Mouse (Mus musculus) MEL (cell line): ENCODE results near the gene Zbtb7b. TPM values are rescaled to one million over a fixed set of nuclear protein-coding genes. Genes with fewer than 3 reads are reported as not detected.
A peak's percentile ranks its signal among the peaks of the same experiment; 100 is the strongest.

Experiments used
- DNase-seq: peaks from one replicate; pipeline ENCODE4 v3.0.0; 2011; ENCODE audit warnings: low read depth, low spot score
- H3K27ac ChIP-seq: 2 replicates; pipeline ENCODE4 v1.5.1; 2012; ENCODE audit warnings: low read depth, mild to moderate bottlenecking, control low read depth, low read length, moderate library complexity; ENCODE audit not compliant: control insufficient read depth
- H3K27me3 ChIP-seq, 2 experiments: fragments of 150-350 bp in 1 of 2; sonication (generic) in 1 of 2; 2 replicates each; pipeline ENCODE4 v1.6.1; 2012; ENCODE audit warnings: low read length in 2 of 2, mild to moderate bottlenecking in 2 of 2, improper control_type of control experiment in 1 of 2, moderate library complexity in 1 of 2; ENCODE audit not compliant: insufficient read depth in 2 of 2, control insufficient read depth in 1 of 2
- H3K36me3 ChIP-seq, 2 experiments: 2 replicates each; pipeline ENCODE4 v1.6.1; 2012 to 2014; ENCODE audit warnings: low read length in 2 of 2, improper control_type of control experiment in 1 of 2, inconsistent platforms in 1 of 2, mild to moderate bottlenecking in 1 of 2; ENCODE audit not compliant: insufficient read depth in 2 of 2, control insufficient read depth in 1 of 2
- H3K4me1 ChIP-seq, 2 experiments: fragments of 150-350 bp in 1 of 2; sonication (generic) in 1 of 2; 2 replicates each; pipeline ENCODE4 v1.6.1; 2012; ENCODE audit warnings: low read length in 2 of 2, improper control_type of control experiment in 1 of 2, mild to moderate bottlenecking in 1 of 2; ENCODE audit not compliant: insufficient read depth in 2 of 2, control insufficient read depth in 1 of 2
- H3K4me3 ChIP-seq, 2 experiments: fragments of 150-350 bp in 1 of 2; sonication (generic) in 1 of 2; 2 replicates each; pipeline ENCODE4 v1.5.1; 2012; ENCODE audit warnings: low read depth in 2 of 2, low read length in 2 of 2, mild to moderate bottlenecking in 2 of 2, moderate library complexity in 2 of 2, control low read depth in 1 of 2, improper control_type of control experiment in 1 of 2; ENCODE audit not compliant: control insufficient read depth in 1 of 2, insufficient read depth in 1 of 2
- H3K79me2 ChIP-seq: 2 replicates; pipeline ENCODE4 v1.6.1; 2012; ENCODE audit warnings: mild to moderate bottlenecking, low read length, moderate library complexity; ENCODE audit not compliant: control insufficient read depth, poor library complexity, insufficient read depth
- H3K9ac ChIP-seq: 2 replicates; pipeline ENCODE4 v1.6.1; 2012; ENCODE audit warnings: low read depth, mild to moderate bottlenecking, control low read depth, low read length, moderate library complexity; ENCODE audit not compliant: control insufficient read depth, poor library complexity, severe bottlenecking
- H3K9me3 ChIP-seq: fragments of 150-350 bp; sonication (generic); replicated peaks from 2 replicates; pipeline ENCODE4 v1.6.1; 2012; ENCODE audit warnings: mild to moderate bottlenecking, low read length, improper control_type of control experiment, moderate library complexity; ENCODE audit not compliant: insufficient read depth
- CHD1 ChIP-seq: IDR thresholded peaks from 2 replicates; pipeline ENCODE4 v1.6.1; 2012; ENCODE audit warnings: low read depth, mild to moderate bottlenecking, inconsistent platforms, low read length, improper control_type of control experiment
- CHD2 ChIP-seq: IDR thresholded peaks from 2 replicates; pipeline ENCODE4 v1.6.1; 2011; ENCODE audit warnings: low read length, improper control_type of control experiment
- CTCF ChIP-seq, 3 experiments: IDR thresholded peaks in 2 of 3; conservative IDR thresholded peaks in 1 of 3; 2 replicates each; pipeline ENCODE4 v1.5.1; 2011 to 2012; ENCODE audit warnings: low read length in 3 of 3, low read depth in 2 of 3, mild to moderate bottlenecking in 2 of 3, improper control_type of control experiment in 1 of 3, inconsistent platforms in 1 of 3, mixed read lengths in 1 of 3, moderate library complexity in 1 of 3; ENCODE audit not compliant: control insufficient read depth in 1 of 3, insufficient read depth in 1 of 3, poor library complexity in 1 of 3, severe bottlenecking in 1 of 3
- E2F4 ChIP-seq: IDR thresholded peaks from 2 replicates; pipeline ENCODE4 v1.6.1; 2011; ENCODE audit warnings: low read depth, low read length, improper control_type of control experiment, borderline replicate concordance
- GABPA ChIP-seq: IDR thresholded peaks from 2 replicates; pipeline ENCODE4 v1.6.1; 2012; ENCODE audit warnings: low read depth, mild to moderate bottlenecking, inconsistent platforms, low read length, improper control_type of control experiment, moderate library complexity
- GATA1 ChIP-seq: IDR thresholded peaks from 2 replicates; pipeline ENCODE4 v1.6.1; 2011; ENCODE audit warnings: low read depth, low read length, improper control_type of control experiment
- MAFK ChIP-seq: IDR thresholded peaks from 2 replicates; pipeline ENCODE4 v1.6.1; 2011; ENCODE audit warnings: low read depth, mild to moderate bottlenecking, low read length, improper control_type of control experiment, borderline replicate concordance
- MAZ ChIP-seq: IDR thresholded peaks from 2 replicates; pipeline ENCODE4 v1.6.1; 2012; ENCODE audit warnings: low read depth, mild to moderate bottlenecking, inconsistent platforms, low read length, improper control_type of control experiment
- MYB ChIP-seq: IDR thresholded peaks from 2 replicates; pipeline ENCODE4 v1.6.1; 2011; ENCODE audit warnings: mild to moderate bottlenecking, low read depth, low read length, improper control_type of control experiment
- MYC ChIP-seq: IDR thresholded peaks from 2 replicates; pipeline ENCODE4 v1.6.1; 2011; ENCODE audit warnings: low read depth, mild to moderate bottlenecking, low read length, improper control_type of control experiment, moderate library complexity
- POLR2AphosphoS2 ChIP-seq: IDR thresholded peaks from 2 replicates; pipeline ENCODE4 v1.6.1; 2011; ENCODE audit warnings: low read length, improper control_type of control experiment
- POLR2AphosphoS5 ChIP-seq: IDR thresholded peaks from 2 replicates; pipeline ENCODE4 v1.6.1; 2012; ENCODE audit warnings: low read depth, borderline replicate concordance, mild to moderate bottlenecking, inconsistent platforms, low read length, moderate library complexity, mixed read lengths
- RAD21 ChIP-seq: IDR thresholded peaks from 2 replicates; pipeline ENCODE4 v1.6.1; 2011; ENCODE audit warnings: mild to moderate bottlenecking, low read depth, low read length, improper control_type of control experiment
- RCOR1 ChIP-seq: IDR thresholded peaks from 2 replicates; pipeline ENCODE4 v1.6.1; 2012; ENCODE audit warnings: low read depth, mild to moderate bottlenecking, inconsistent platforms, low read length, improper control_type of control experiment
- SIN3A ChIP-seq: IDR thresholded peaks from 2 replicates; pipeline ENCODE4 v1.6.1; 2012; ENCODE audit warnings: low read length, improper control_type of control experiment, inconsistent platforms
- SMC3 ChIP-seq: IDR thresholded peaks from 2 replicates; pipeline ENCODE4 v1.6.1; 2011; ENCODE audit warnings: low read depth, low read length, improper control_type of control experiment
- TAL1 ChIP-seq: IDR thresholded peaks from 2 replicates; pipeline ENCODE4 v1.6.1; 2012; ENCODE audit warnings: mild to moderate bottlenecking, inconsistent platforms, low read length, moderate library complexity, mixed read lengths
- TBP ChIP-seq: IDR thresholded peaks from 2 replicates; pipeline ENCODE4 v1.8.0; 2011; ENCODE audit warnings: low read depth, low read length, improper control_type of control experiment
- TCF12 ChIP-seq: IDR thresholded peaks from 2 replicates; pipeline ENCODE4 v1.6.1; 2014; ENCODE audit warnings: low read depth, mild to moderate bottlenecking, inconsistent platforms, low read length, improper control_type of control experiment, moderate library complexity
- USF1 ChIP-seq: IDR thresholded peaks from 2 replicates; pipeline ENCODE4 v1.6.1; 2014; ENCODE audit warnings: low read depth, mild to moderate bottlenecking, inconsistent platforms, low read length, improper control_type of control experiment, moderate library complexity
- USF2 ChIP-seq, 2 experiments: IDR thresholded peaks; 2 replicates each; pipeline ENCODE4 v1.6.1; 2011 to 2012; ENCODE audit warnings: improper control_type of control experiment in 2 of 2, low read length in 2 of 2, borderline replicate concordance in 1 of 2, inconsistent platforms in 1 of 2, low read depth in 1 of 2, mild to moderate bottlenecking in 1 of 2; ENCODE audit not compliant: insufficient read depth in 1 of 2
- ZC3H11A ChIP-seq: IDR thresholded peaks from 2 replicates; pipeline ENCODE4 v1.6.1; 2012; ENCODE audit warnings: low read depth, mild to moderate bottlenecking, inconsistent platforms, low read length, improper control_type of control experiment
- ZMIZ1 ChIP-seq: IDR thresholded peaks from 2 replicates; pipeline ENCODE4 v1.6.1; 2012; ENCODE audit warnings: low read depth, mild to moderate bottlenecking, inconsistent platforms, low read length, improper control_type of control experiment, moderate library complexity
- ZNF384 ChIP-seq: IDR thresholded peaks from 2 replicates; pipeline ENCODE4 v1.6.1; 2012; ENCODE audit warnings: low read depth, mild to moderate bottlenecking, inconsistent platforms, low read length, improper control_type of control experiment
- polyA plus RNA-seq, 2 experiments: library from polyadenylated mRNA; stranded (reverse) in 1 of 2; unstranded in 1 of 2; fragments of >175 nt in 1 of 2; fragments of >200 nt in 1 of 2; gene quantifications; 2 replicates each; pipeline versions ENCODE4 v1.2.1 to v1.2.4; 2012; ENCODE audit warnings: low replicate concordance in 2 of 2, low read depth in 1 of 2; ENCODE audit not compliant: insufficient read length in 2 of 2, insufficient read depth in 1 of 2, missing spikeins in 1 of 2
- total RNA-seq: library from RNA; depleted of rRNA; stranded (reverse); fragments of 300-350 nt; gene quantifications from 2 replicates; pipeline ENCODE4 v1.2.3, GENCODE M21; 2012

The Zbtb7b gene
- total and polyA plus RNA-seq, 3 experiments, result 8.5 to 20.1 TPM; not detected in 1

GRCm38 (mm10) chr3:89417131-89417530 lies 22.6 kb upstream of the Zbtb7b start:
- no peak for DNase-seq
- peak overlapping the region; percentile 87 for H3K27ac ChIP-seq
- H3K27me3 ChIP-seq, result no peaks in the 10 kb centered on the region
- H3K4me1 ChIP-seq, result peaks cover 14 to 35% of the 10 kb centered on the region in 2 experiments
- peaks cover 7 to 37% of the 10 kb centered on the region in 2 experiments for H3K36me3 ChIP-seq
- peaks cover 48% of the 10 kb centered on the region for H3K79me2 ChIP-seq
- TF ChIP-seq POLR2AphosphoS2, result no peak
- TF ChIP-seq ZNF384, result peak; percentile 54; the same call in 1 of the 2 replicates
- TF ChIP-seq TAL1, result no peak
- no peak for TF ChIP-seq MAFK
- TF ChIP-seq TBP, result no peak
- TF ChIP-seq CHD2, result no peak
- no peak for TF ChIP-seq ZMIZ1
- TF ChIP-seq RCOR1, result peak; percentile 56; the same call in 1 of the 2 replicates
- no peak for TF ChIP-seq USF2 (IDR thresholded peaks at IDR 0.05; ENCODE audit: borderline replicate concordance in 1 of 2, insufficient read depth in 1 of 2, low read depth in 1 of 2, low read length in 2 of 2)
- TF ChIP-seq SMC3, result no peak
- TF ChIP-seq GABPA, result no peak
- TF ChIP-seq GATA1, result 0 out of 2 replicates have a peak, but pooled peaks have one; percentile 43
- TF ChIP-seq MYB, result peak; percentile 22; the same call in 1 of the 2 replicates
- no peak for TF ChIP-seq RAD21
- TF ChIP-seq POLR2AphosphoS5, result no peak
- 0 out of 2 replicates have a peak, but pooled peaks have one; percentile 42 for TF ChIP-seq CHD1
- no peak for TF ChIP-seq USF1
- no peak for TF ChIP-seq MYC
- no peak for TF ChIP-seq ZC3H11A
- TF ChIP-seq CTCF (IDR thresholded peaks at IDR 0.05 in 2 of 3, conservative IDR thresholded peaks at IDR 0.05 in 1 of 3; ENCODE audit: control insufficient read depth in 1 of 3, insufficient read depth in 1 of 3, low read depth in 2 of 3, low read length in 3 of 3, poor library complexity in 1 of 3, severe bottlenecking in 1 of 3), result no peak
- TF ChIP-seq E2F4, result no peak
- TF ChIP-seq, all 39 proteins: peak for 5
- Histone ChIP-seq H3K4me3 (peak overlapping the region; percentile 75 to 92), H3K9me3 (no peaks in the 10 kb centered on the region), H3K9ac (peak overlapping the region; percentile 81)

- H3K4me3 ChIP-seq, result no peak overlapping the region
- H3K9me3 ChIP-seq, result no peaks in the 10 kb centered on the region
- no peak overlapping the region for H3K27ac ChIP-seq
- peaks cover 12 to 26% of the 10 kb centered on the region in 2 experiments for H3K4me1 ChIP-seq
- DNase-seq, result no peak
- no peaks in the 10 kb centered on the region for H3K27me3 ChIP-seq
- peaks cover 7 to 30% of the 10 kb centered on the region in 2 experiments for H3K36me3 ChIP-seq
- no peak for TF ChIP-seq SIN3A
- TF ChIP-seq CTCF (IDR thresholded peaks at IDR 0.05 in 2 of 3, conservative IDR thresholded peaks at IDR 0.05 in 1 of 3; ENCODE audit: control insufficient read depth in 1 of 3, insufficient read depth in 1 of 3, low read depth in 2 of 3, low read length in 3 of 3, poor library complexity in 1 of 3, severe bottlenecking in 1 of 3), result no peak
- no peak for TF ChIP-seq POLR2AphosphoS2
- no peak for TF ChIP-seq TCF12
- no peak for TF ChIP-seq MAZ
- no peak overlapping the region for H3K9ac ChIP-seq
- H3K79me2 ChIP-seq, result peaks cover 49% of the 10 kb centered on the region
Measured at GRCm38 (mm10) chr3:89416158-89416557, 21.6 kb upstream of the Zbtb7b start.
